In genomic region chr5:39643924-39644826, GRCm38 (mm10) we compare ENCODE assay signal across 8 mouse cellular contexts.
DNase-seq lines count a peak whose midpoint lies in the region; ATAC-seq lines count a peak whose summit lies in the region.

No protein-coding gene starts in this region.

- H3K36me3 ChIP-seq in intestine, embryonic 16.5 days (ENCODE audit: control insufficient read depth, insufficient read depth, low read length) = no peaks in the 10 kb centered on the region

- peak; percentile 95 to 98 for DNase-seq in adrenal gland, adult (ENCODE audit: inconsistent age in 2 of 2, low spot score in 1 of 2)
- DNase-seq in embryo, embryonic 10 days (ENCODE audit: low spot score) = peak; percentile 93
- peak; percentile 79 for DNase-seq in gastrocnemius, postnatal 25 days
- DNase-seq in left cerebral cortex, postnatal 14 days (ENCODE audit: low spot score in 2 of 2) = peak; percentile 91 to 92
- DNase-seq in right cerebral cortex, postnatal 10 days (ENCODE audit: low spot score in 2 of 2) = peak; percentile 95 to 96
- DNase-seq in urinary bladder, postnatal 14 days (ENCODE audit: low spot score) = peak; percentile 93

- peak overlapping the region; percentile 78 for H3K9ac ChIP-seq in intestine, embryonic 16.5 days (ENCODE audit: low read depth, low read length)

- WGBS in intestine, embryonic 16.5 days = under 1% methylated on average over 56 of the region's 56 CpGs

- peak overlapping the region; percentile 97 for H3K4me2 ChIP-seq in intestine, embryonic 16.5 days (ENCODE audit: low read depth, low read length)

- peaks cover 14% of the 10 kb centered on the region for H3K4me1 ChIP-seq in intestine, embryonic 16.5 days (ENCODE audit: control insufficient read depth, insufficient read depth, low read length)

- H3K4me3 ChIP-seq in intestine, embryonic 16.5 days (ENCODE audit: low read length) = peak overlapping the region; percentile 79

- H3K27ac ChIP-seq in intestine, embryonic 16.5 days (ENCODE audit: low read length) = no peak overlapping the region

- peak; percentile 99 for ATAC-seq in intestine, embryonic 16.5 days
- peak; percentile 98 for ATAC-seq in megakaryocyte progenitor cell, adult 5-6 weeks (replicated peaks; ENCODE audit: poor library complexity)

- H3K27me3 ChIP-seq in intestine, embryonic 16.5 days (replicated peaks; ENCODE audit: control insufficient read depth, insufficient read depth, low read length) = peaks cover 7% of the 10 kb centered on the region; the same call in 1 of the 2 replicates

- intact Hi-C loops in left cerebral cortex, postnatal 14 days (cut with DNase I) = loop anchor here (5.0 to 10.0 kb wide), 3 partner anchors 319 to 762 kb away; no protein-coding TSS in a partner anchor

- H3K9me3 ChIP-seq in intestine, embryonic 16.5 days (ENCODE audit: control insufficient read depth, low read length) = no peaks in the 10 kb centered on the region
